In genomic region chr5:29772038-29772437, GRCm38 (mm10) we compare ENCODE assay signal across 21 mouse cellular contexts. TPM values are rescaled to one million over a fixed set of nuclear protein-coding genes. Genes with fewer than 3 reads are reported as not detected.
A peak's percentile ranks its signal among the peaks of the same experiment; 100 is the strongest.
DNase-seq lines count a peak whose midpoint lies in the region; ATAC-seq and TF ChIP-seq lines count a peak whose summit lies in the region.
"Had no signal": no experiment of that assay in that cellular context is flagged by ENCODE, and none has a peak within 500 bp of the region (broad histone marks: within the 10 kb centered on the region; RNA-seq: fewer than 3 reads in every experiment).

No protein-coding gene starts in this region.

- no peak overlapping the region for H3K4me2 ChIP-seq in kidney, embryonic 15.5 days
- peak overlapping the region; percentile 63 for H3K4me2 ChIP-seq in myocyte (ENCODE audit: low read depth)
- H3K4me2 ChIP-seq in liver, embryonic 12.5 days = no peak overlapping the region
- H3K4me2 ChIP-seq: limb, embryonic 13.5 days; midbrain, embryonic 13.5 days; stomach, embryonic 15.5 days had no signal

- peak overlapping the region; percentile 67; the same call in 1 of the 2 replicates for H3K27ac ChIP-seq in cerebellum, adult 2 months (ENCODE audit: insufficient read depth, low read length)
- H3K27ac ChIP-seq in kidney, embryonic 15.5 days = 0 out of 2 replicates have a peak overlapping the region, but pooled peaks have one; percentile 20
- H3K27ac ChIP-seq in liver, embryonic 12.5 days = no peak overlapping the region
- H3K27ac ChIP-seq: limb, embryonic 13.5 days; midbrain, embryonic 13.5 days; stomach, embryonic 15.5 days had no signal

- peaks cover 32% of the 10 kb centered on the region for H3K4me1 ChIP-seq in cerebellum, adult 2 months (ENCODE audit: control insufficient read depth, insufficient read depth, low read length)
- peaks cover 8% of the 10 kb centered on the region for H3K4me1 ChIP-seq in kidney, embryonic 15.5 days
- H3K4me1 ChIP-seq in liver, embryonic 12.5 days = no peaks in the 10 kb centered on the region
- H3K4me1 ChIP-seq: limb, embryonic 13.5 days; midbrain, embryonic 13.5 days; stomach, embryonic 15.5 days had no signal

- no peak overlapping the region for H3K9ac ChIP-seq in kidney, embryonic 15.5 days
- H3K9ac ChIP-seq in liver, embryonic 12.5 days = no peak overlapping the region
- H3K9ac ChIP-seq: limb, embryonic 13.5 days; midbrain, embryonic 13.5 days; stomach, embryonic 15.5 days had no signal

- DNase-seq in cerebellum, adult 2 months = no peak
- no peak for DNase-seq in cerebellum, adult 9-10 months
- no peak for DNase-seq in kidney, adult 18-20 months
- DNase-seq in Patski (ENCODE audit: low read depth, low spot score) = peak; percentile 34
- DNase-seq in cerebellum, postnatal 14 days = no peak
- DNase-seq: heart, postnatal 14 days; lung, postnatal 4 days; right cerebral cortex, adult 18-20 months; thymus, postnatal 14 days had no signal

- TF ChIP-seq POLR2A in cerebellum, adult 2 months (IDR thresholded peaks at IDR 0.05; ENCODE audit: borderline replicate concordance, insufficient read depth, low read length) = no peak
- peak; percentile 36 for TF ChIP-seq POLR2A in myocyte (IDR thresholded peaks at IDR 0.05; ENCODE audit: insufficient read length, low read depth)

- POLR2A ChIA-PET in Patski (lab: Charles Lee) = no interaction called here

- no peak overlapping the region for H3ac ChIP-seq in myocyte (ENCODE audit: control insufficient read depth, insufficient read length)

- H3K4me3 ChIP-seq in cerebellum, adult 2 months (replicated peaks; ENCODE audit: insufficient read depth, low read depth, low read length) = no peak overlapping the region
- no peak overlapping the region for H3K4me3 ChIP-seq in kidney, embryonic 15.5 days (replicated peaks)
- H3K4me3 ChIP-seq in myocyte = no peak overlapping the region
- H3K4me3 ChIP-seq in liver, embryonic 12.5 days = no peak overlapping the region
- H3K4me3 ChIP-seq: limb, embryonic 13.5 days; midbrain, embryonic 13.5 days; stomach, embryonic 15.5 days had no signal

- in situ Hi-C loops in Patski (cut with MboI; ENCODE audit: low pct_unique_long_range_greater_than_20kb) = no loop called here

- H3K27me3 ChIP-seq in cerebellum, adult 2 months (ENCODE audit: control insufficient read depth, insufficient read depth, low read length) = no peaks in the 10 kb centered on the region
- no peaks in the 10 kb centered on the region for H3K27me3 ChIP-seq in kidney, embryonic 15.5 days
- H3K27me3 ChIP-seq in Patski = no peaks in the 10 kb centered on the region
- no peaks in the 10 kb centered on the region for H3K27me3 ChIP-seq in myocyte (ENCODE audit: control insufficient read depth, insufficient read depth, insufficient read length)
- H3K27me3 ChIP-seq in liver, embryonic 12.5 days (replicated peaks) = no peaks in the 10 kb centered on the region
- H3K27me3 ChIP-seq: limb, embryonic 13.5 days; midbrain, embryonic 13.5 days; stomach, embryonic 15.5 days had no signal

- WGBS in cerebellum, adult 2 months = 47% methylated on average over 2 of the region's 2 CpGs
- 44% methylated on average over 2 of the region's 2 CpGs for WGBS in kidney, embryonic 15.5 days
- WGBS in liver, embryonic 12.5 days (ENCODE audit: insufficient replicate concordance) = 54% methylated on average over 2 of the region's 2 CpGs

- H3K9me3 ChIP-seq in kidney, embryonic 15.5 days (replicated peaks) = no peaks in the 10 kb centered on the region
- H3K9me3 ChIP-seq in liver, embryonic 12.5 days (replicated peaks) = no peaks in the 10 kb centered on the region
- H3K9me3 ChIP-seq: G1E; limb, embryonic 13.5 days; midbrain, embryonic 13.5 days; stomach, embryonic 15.5 days had no signal

- CTCF ChIA-PET in Patski (lab: Charles Lee) = interaction anchor here (1.6 kb wide), 1 partner anchor 46 kb away, joined by 3 read pairs; no protein-coding TSS in a partner anchor

- no peak for ATAC-seq in kidney, embryonic 15.5 days (replicated peaks; ENCODE audit: low FRiP score)
- ATAC-seq in Patski = peak; percentile 61
- no peak for ATAC-seq in liver, embryonic 12.5 days
- ATAC-seq: midbrain, embryonic 13.5 days had no signal

- peaks cover 37% of the 10 kb centered on the region for H3K79me2 ChIP-seq in myocyte (ENCODE audit: control insufficient read depth, insufficient read depth)

- H3K36me3 ChIP-seq in kidney, embryonic 15.5 days = peaks cover 44% of the 10 kb centered on the region
- peaks cover 44% of the 10 kb centered on the region for H3K36me3 ChIP-seq in myocyte (ENCODE audit: control insufficient read depth, insufficient read depth)
- H3K36me3 ChIP-seq in liver, embryonic 12.5 days = peaks cover 81% of the 10 kb centered on the region

- TF ChIP-seq CTCF in cerebellum, adult 2 months (IDR thresholded peaks at IDR 0.05; ENCODE audit: borderline replicate concordance, insufficient read depth, low read depth, low read length) = no peak
- TF ChIP-seq CTCF in Patski (IDR thresholded peaks at IDR 0.05) = no peak

TF ChIP-seq in myocyte, 11 proteins besides CTCF, POLR2A, EP300 and RAD21:
- TF ChIP-seq CEBPB (IDR thresholded peaks at IDR 0.05; ENCODE audit: insufficient read depth, poor library complexity, severe bottlenecking) = peak; percentile 83
- TF ChIP-seq SRF (IDR thresholded peaks at IDR 0.05; ENCODE audit: control insufficient read depth, insufficient read length, low read depth) = no peak
- TF ChIP-seq MYOG (IDR thresholded peaks at IDR 0.05; ENCODE audit: control insufficient read depth in 1 of 3, insufficient read depth in 1 of 3, insufficient read length in 2 of 3, low read depth in 2 of 3) = no peak
- TF ChIP-seq REST (IDR thresholded peaks at IDR 0.05; ENCODE audit: insufficient read depth, insufficient read length) = no peak
- no peak for TF ChIP-seq E2F4 (IDR thresholded peaks at IDR 0.05; ENCODE audit: insufficient read depth)
- no peak for TF ChIP-seq MAX (IDR thresholded peaks at IDR 0.05; ENCODE audit: low read depth)
- TF ChIP-seq POLR2AphosphoS2 (IDR thresholded peaks at IDR 0.05; ENCODE audit: insufficient read length, low read depth) = no peak

RNA-seq across cellular contexts. Expression of gene Gm5129, which starts 36.3 kb away (rescaled TPM):
- polyA plus RNA-seq in cerebellum, adult 2 months (2012; rRNA removed) = 0.84 TPM in 1 of 2 replicates, not detected in the other
- polyA plus RNA-seq in kidney, embryonic 15.5 days (2015; fragmentation: Nextera tagmentation; extraction: Ambion mirVana) = 0.95 TPM in 1 of 2 replicates, not detected in the other
- polyA plus RNA-seq in Patski (2021) (not detected), myocyte (2012; fragmentation: generic; extraction: Trizol) (0.40 TPM)
- polyA plus RNA-seq in liver, embryonic 12.5 days (2016; fragmentation: Nextera tagmentation; extraction: Ambion mirVana) = not detected in 2 replicates
- polyA plus RNA-seq: forebrain, embryonic 14.5 days; hindbrain, postnatal 0 days; kidney, adult 2 months; large intestine, adult 2 months; limb, embryonic 13.5 days; liver, embryonic 16.5 days; midbrain, embryonic 13.5 days; stomach, embryonic 15.5 days had no signal

RNA-seq across cellular contexts. Expression of gene Dnajb6, which starts 36.5 kb away (rescaled TPM):
- 161 and 163 TPM in 2 replicates for polyA plus RNA-seq in cerebellum, adult 2 months (2012; rRNA removed)
- 138 and 153 TPM in 2 replicates for polyA plus RNA-seq in kidney, embryonic 15.5 days (2015; fragmentation: Nextera tagmentation; extraction: Ambion mirVana)
- 136 TPM for polyA plus RNA-seq in Patski (2021)
- 75.2 TPM for polyA plus RNA-seq in myocyte (2012; fragmentation: generic; extraction: Trizol)
- 104 and 112 TPM in 2 replicates for polyA plus RNA-seq in liver, embryonic 12.5 days (2016; fragmentation: Nextera tagmentation; extraction: Ambion mirVana)
